Mouse (Mus musculus): Measurements from ENCODE around the gene Fam174b.
A peak's percentile ranks its signal among the peaks of the same experiment; 100 is the strongest.

Gene Fam174b

DNA sequence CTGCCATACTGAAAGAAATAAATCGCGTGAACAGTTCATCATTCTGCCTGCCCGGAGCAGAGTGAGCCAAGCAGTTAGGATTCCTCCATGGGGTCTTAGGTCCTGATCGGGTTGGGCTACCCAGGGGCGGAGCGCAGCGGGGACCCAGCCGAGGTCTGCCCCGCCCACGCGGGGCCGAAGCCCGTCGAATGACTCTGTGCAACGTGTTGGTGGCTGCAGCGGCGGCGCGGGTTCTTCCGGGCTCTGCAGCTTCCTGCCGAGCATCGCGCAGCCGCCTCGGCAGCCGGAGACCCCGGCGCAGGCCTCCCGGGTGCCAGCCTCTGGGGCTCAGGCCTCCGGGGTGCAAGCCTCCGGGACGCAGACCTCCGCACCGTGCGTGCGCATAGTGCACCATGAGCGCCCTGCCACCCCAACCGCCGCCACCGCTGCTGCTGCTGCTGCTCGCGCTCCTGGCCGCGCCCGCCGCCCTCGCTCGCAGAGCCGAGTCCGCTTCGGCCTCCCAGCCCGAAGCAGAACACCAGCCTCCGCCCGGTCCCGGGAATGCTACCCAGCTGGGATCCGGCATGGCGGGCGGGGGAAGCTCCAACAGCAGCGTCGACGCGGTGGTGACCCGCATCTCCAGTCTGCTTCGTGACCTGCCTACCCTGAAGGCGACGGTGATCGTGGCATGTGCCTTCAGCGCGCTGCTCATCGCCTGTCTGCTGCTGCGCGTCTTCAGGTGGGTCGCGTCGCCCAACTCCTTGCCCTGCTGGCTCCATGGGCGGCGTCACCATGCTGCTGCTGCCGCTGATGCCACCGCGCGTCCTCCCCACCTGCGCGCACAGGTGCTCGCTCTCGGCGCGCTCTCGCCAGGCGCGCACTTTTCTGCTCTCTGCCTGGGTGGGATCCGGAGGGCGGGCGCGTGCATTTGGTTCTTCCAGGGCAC, at the start of gene Fam174b:
TSS of gene Fam174b (plus strand) at position 192 of the 925 bp plus-strand sequence.
- DNase-seq: peak; percentile 70

- no peak for DNase-seq
Measured at GRCm38 (mm10) chr7:73697092-73697491, 43.0 kb upstream of the Fam174b start.

DNA sequence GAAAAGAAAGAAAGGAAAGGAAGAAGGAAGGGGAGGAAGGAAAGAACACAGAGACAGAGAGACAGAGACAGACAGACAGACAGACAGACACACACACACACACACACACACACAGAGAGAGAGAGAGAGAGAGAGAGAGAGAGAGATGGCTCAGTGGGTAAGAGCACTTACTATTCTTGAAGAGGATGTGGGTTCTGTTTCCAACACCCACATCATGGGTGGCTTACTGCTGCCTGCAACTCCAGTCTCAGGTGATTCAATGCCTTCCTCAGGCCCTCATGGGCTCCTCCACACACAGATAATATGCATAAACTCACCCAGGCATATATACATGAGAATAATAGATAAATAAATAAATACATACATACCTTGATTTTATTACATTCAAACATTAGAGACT, 35.8 kb upstream of the Fam174b start:
- DNase-seq: no peak

- no peak for DNase-seq
Measured at GRCm38 (mm10) chr7:73713506-73713905, 26.6 kb upstream of the Fam174b start.

DNA sequence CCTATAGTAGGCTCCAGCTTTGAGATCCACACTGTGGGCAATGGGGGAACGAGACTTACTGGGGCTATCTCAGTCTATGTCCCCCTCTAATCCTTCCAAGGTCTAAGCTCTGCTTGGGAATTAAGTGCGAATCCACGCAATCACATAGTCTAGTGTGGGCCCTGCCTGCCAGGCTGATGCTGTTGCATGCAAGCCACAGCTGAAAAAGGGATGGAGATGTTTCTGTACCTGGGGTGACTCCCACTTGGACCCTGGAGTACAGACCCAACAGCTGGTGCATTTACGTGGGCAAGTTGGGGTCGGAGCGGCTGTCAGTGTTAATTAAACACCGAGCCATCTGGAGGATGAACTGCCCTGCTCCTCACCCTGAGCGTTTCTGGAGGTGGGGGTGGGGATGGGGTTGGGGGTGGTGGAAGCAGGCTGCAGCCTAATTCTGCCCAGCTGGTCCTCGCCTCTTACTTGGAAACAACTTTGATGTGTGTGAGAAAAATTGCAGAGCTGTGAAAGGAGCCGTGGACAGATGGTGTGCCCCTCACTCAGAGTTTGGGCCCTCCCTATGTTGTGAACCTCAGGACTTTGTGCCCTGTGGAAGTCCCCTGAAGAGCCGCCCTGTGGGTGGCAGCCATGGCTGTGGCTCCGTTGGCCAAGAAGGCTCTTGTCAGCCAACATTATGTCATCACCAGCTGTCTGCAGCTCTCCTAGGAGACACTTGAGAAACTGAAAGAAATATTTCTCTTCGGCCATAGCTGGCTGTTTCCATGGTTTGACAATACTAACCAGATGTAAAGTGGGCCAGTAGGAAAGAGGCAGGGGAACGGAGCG, 24.0 kb upstream of the Fam174b start:
- no peak for DNase-seq

DNA sequence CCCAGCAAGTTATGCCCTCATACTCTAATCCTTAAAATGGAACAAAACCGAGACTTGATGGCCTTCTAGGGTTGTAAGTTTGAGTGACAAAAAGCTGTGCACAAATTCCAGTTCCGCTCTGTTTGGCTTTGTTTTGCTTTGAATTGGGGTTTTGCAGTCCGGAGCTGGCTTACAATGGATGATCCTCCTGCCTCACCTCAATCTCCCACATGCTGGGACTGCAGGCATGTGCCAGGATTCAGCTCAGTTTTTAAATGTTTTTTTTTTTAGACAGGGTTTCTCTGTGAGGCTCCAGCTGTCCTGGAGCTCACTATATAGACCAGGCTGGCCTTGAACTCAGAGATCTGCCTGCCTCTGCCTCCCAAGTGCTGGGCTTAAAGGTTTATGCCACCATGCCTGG, 23.3 kb upstream of the Fam174b start:
- DNase-seq: no peak

DNA sequence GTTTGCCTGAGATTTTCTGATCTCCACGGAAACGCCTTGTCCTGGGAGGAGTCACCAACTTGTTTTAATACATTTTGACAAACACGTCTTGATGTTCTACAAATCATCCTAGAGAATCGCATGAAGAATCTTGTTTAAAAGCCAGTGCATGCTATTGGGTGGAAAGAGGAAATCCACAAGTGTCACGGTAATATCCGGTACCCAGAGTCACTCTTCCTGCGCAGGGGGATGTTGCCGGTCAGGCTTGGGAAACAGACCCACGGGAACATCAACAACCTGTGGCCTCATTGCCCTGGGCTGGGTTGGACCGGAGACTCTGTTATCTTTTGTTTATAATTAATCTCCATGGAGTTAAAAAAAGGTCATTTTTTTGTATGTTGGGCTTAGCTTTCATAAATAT, 22.1 kb upstream of the Fam174b start:
- no peak for DNase-seq

- no peak for DNase-seq
Measured at GRCm38 (mm10) chr7:73718497-73719007, 21.6 kb upstream of the Fam174b start.

DNA sequence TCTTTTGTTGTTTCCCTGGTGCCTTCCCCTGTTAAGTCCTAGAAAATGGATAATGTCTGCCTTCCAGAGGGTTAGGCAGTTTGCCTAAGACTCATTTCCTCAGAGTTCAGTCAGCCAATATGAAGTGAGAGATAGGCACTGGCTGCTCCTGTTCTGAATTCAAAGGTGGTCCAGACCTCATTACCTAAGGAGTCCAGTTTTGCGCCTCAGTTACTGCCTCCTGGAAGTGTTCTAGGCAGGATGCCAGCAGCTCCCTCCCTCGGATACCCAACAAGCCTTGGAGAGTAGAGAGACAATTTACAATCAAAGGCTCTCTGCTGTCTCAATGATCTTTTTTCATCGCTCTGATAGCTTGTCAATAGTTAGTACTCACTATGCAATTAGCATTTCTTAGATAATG, 19.1 kb upstream of the Fam174b start:
- DNase-seq: no peak

DNA sequence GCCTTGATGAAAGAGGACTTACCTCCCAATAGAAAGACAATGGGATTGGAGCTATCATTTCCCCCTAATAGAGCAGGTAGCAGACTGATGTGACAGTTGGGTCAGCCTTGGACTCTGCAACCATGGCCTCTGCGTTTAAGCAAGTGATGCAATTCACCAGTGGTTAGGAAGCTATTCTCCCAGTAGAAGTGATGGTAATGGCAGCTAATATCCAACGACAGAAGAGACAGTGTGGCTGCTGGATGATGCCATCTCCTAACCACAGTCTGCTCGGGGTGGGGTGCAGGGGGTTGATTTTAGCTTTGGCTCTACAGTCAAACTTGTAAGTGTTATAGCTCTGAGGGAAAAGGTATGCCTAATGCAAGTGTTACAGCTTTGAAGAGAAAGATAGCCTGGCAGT, 18.3 kb upstream of the Fam174b start:
- no peak for DNase-seq

DNA sequence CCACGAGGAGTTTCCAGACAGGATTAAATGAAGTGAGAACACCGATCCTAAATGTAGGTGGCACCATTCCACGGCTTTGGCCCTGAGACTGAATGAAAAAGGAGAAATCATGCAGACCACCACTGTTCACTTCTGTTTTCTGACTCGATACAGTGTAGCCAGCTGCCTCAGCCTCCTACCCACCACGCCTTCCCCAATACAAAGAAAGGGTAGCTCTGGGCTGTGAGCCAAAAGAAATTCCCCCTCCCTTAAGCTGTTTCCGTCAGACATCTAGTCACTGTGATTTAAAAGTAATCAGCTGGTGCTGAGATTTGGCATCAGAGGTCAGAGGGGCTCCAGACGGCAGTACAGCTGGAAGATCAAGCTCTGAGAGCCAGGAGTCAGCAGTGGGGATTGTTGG, 10.2 kb upstream of the Fam174b start:
- no peak for DNase-seq

DNA sequence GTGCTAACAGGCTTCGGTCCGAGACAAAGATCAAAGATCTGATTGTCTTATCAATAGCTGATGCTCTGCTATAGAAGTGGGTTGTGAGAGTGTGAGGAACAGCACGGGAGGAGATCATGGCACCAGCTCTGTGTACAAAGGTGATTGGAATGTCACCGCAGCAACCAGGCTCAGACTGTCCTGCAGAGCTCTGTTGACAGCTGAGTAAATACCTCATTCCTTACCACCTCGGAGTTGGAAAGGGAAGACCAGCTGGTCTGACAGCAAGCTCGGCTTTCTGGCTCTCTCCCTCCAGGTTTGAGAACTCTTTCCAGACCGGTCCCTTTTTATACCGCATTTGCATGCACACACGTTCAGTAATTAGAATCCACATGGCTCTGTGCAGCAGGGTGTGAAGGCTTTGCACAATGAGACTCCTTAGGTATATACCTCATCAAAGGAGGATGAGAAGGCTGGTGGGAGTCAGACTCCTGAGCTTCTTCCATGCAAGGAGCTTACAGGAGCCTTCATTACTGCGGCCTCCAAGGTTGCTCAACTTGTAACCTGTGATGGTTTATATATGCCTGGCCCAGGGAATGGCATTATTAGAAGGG, 9.6 kb upstream of the Fam174b start:
- no peak for DNase-seq

- no peak for DNase-seq
Measured at GRCm38 (mm10) chr7:73736046-73736445, 4.1 kb upstream of the Fam174b start.

- no peak for DNase-seq
Measured at GRCm38 (mm10) chr7:73741392-73741791, 1.3 kb downstream of the Fam174b start.

- DNase-seq: no peak
Measured at GRCm38 (mm10) chr7:73741841-73742240, 1.7 kb downstream of the Fam174b start.

- no peak for DNase-seq
Measured at GRCm38 (mm10) chr7:73743144-73743543, 3.0 kb downstream of the Fam174b start.

GRCm38 (mm10) chr7:73743831-73744370, 3.8 kb downstream of the Fam174b start:
- DNase-seq: no peak

GRCm38 (mm10) chr7:73745903-73746302, 5.8 kb downstream of the Fam174b start:
- DNase-seq: no peak

- no peak for DNase-seq
Measured at GRCm38 (mm10) chr7:73746836-73747235, 6.7 kb downstream of the Fam174b start.

DNA sequence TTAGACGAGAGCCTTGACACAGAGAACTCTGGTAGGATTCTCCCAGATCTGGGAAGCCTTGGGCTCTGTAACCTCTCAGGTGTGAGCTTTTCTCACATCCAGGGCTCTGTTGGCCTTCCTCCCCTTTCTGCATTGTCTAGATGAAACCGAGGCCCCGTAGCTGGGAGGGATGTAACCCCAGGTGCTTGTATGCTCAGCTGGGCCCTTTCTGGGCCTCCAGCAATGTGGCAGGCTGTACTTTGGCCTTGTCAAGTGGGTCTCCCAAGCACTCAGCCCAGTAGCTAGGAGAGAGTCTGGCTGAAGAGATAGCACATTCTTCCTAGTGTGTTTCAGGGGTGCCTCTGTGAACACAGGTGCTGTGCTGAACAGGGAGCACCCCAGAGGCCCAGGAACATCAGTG, 7.4 kb downstream of the Fam174b start:
- no peak for DNase-seq

DNA sequence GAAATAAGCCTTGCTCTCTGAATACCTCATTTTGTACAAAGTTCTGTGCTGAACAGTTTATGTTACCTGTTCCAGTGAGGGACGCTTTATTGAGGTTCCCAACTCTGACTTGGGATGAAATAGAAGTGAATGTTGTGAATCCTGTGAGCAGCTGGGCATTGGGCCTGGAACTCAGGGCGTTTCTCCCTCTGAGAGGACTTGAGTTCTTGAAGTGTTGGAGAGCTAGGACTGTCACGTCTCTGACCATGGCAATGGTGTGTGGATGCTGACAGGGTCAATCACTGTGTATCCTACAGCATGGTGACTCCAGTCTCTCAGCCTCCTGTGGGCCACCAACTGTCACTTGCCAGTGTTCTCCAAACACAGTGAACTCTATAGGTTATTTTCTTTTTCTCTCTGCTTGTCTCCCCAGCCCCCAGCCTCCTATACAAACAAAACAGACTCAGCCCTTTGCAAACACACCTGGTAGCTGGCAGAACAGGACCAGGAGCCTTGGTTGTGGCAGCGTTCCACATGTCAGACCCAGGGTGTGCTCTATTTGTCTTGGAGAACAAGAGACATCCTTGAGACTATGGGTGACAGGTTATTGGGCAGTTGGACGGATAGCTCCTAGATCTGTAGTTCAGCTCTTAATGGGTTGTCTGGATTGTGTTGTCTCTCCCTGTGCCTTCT, 8.5 kb downstream of the Fam174b start:
- DNase-seq: no peak

GRCm38 (mm10) chr7:73749339-73749738, 9.2 kb downstream of the Fam174b start:
- no peak for DNase-seq

All from thymus, postnatal 14 days (tissue).